Comparison of ENCODE assay signal across 11 mouse cellular contexts in the genomic region with DNA sequence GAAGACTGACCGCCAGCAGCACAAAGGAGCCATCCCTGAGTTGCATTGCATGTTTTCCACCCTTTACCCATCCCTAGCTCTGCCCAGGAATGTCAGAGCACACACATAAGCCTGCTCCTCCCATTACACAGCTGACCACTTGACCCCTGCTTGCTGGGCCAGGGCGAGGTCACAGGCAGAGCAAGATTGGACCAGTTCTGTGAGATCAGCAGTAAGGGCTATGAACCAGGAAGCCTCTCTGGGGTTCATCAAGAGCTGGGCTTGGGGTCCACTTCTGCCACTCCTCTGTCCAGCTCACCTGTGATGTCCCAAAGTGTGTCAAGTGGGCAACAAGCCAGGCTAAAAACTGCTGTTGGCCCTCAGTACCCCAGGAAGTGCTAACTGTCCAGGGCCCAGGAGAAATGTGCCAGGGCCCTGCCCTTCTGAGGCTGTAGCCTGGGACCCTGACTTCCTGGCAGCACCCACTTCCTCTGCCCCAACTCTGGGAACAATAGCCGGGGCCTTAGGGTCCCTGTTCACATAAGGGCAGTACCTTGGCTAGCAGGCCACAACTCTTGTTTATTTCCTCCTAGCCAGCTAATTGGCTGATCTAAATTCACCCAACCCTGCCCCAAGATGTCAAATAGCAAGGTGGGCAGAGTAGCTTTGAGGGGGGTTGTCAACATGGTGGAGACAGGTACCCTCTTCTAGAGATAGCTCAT. TPM values are rescaled to one million over a fixed set of nuclear protein-coding genes. Genes with fewer than 3 reads are reported as not detected.
DNase-seq lines count a peak whose midpoint lies in the region; ATAC-seq and TF ChIP-seq lines count a peak whose summit lies in the region.
"Had no signal": no experiment of that assay in that cellular context is flagged by ENCODE, and none has a peak within 500 bp of the region (broad histone marks: within the 10 kb centered on the region; RNA-seq: fewer than 3 reads in every experiment).

No protein-coding gene starts in this region.

- H3K9me3 ChIP-seq in hindbrain, embryonic 12.5 days (replicated peaks) = no peaks in the 10 kb centered on the region
- no peaks in the 10 kb centered on the region for H3K9me3 ChIP-seq in hindbrain, embryonic 16.5 days (ENCODE audit: control insufficient read depth, low read length)
- no peaks in the 10 kb centered on the region for H3K9me3 ChIP-seq in embryonic facial prominence, embryonic 14.5 days (ENCODE audit: control insufficient read depth, low read length)
- no peaks in the 10 kb centered on the region for H3K9me3 ChIP-seq in lung, postnatal 0 days (ENCODE audit: low read length)

- H3K9ac ChIP-seq in hindbrain, embryonic 12.5 days = peak overlapping the region; percentile 29; the same call in 1 of the 2 replicates
- H3K9ac ChIP-seq in hindbrain, embryonic 16.5 days (ENCODE audit: low read depth, low read length) = no peak overlapping the region
- 0 out of 2 replicates have a peak overlapping the region, but pooled peaks have one; percentile 58 for H3K9ac ChIP-seq in embryonic facial prominence, embryonic 14.5 days (ENCODE audit: low read depth, low read length)
- H3K9ac ChIP-seq in lung, postnatal 0 days (replicated peaks; ENCODE audit: low read depth) = no peak overlapping the region

- peaks cover 8% of the 10 kb centered on the region for H3K4me1 ChIP-seq in hindbrain, embryonic 12.5 days
- peaks cover 3% of the 10 kb centered on the region; the same call in 1 of the 2 replicates for H3K4me1 ChIP-seq in hindbrain, embryonic 16.5 days (ENCODE audit: control insufficient read depth, insufficient read depth, low read depth, low read length)
- peaks cover 6% of the 10 kb centered on the region; the same call in 1 of the 2 replicates for H3K4me1 ChIP-seq in embryonic facial prominence, embryonic 14.5 days (ENCODE audit: control insufficient read depth, insufficient read depth, low read length)
- peaks cover 10% of the 10 kb centered on the region for H3K4me1 ChIP-seq in lung, postnatal 0 days (ENCODE audit: insufficient read depth, low read depth, low read length)

- no peak for DNase-seq in embryonic facial prominence, embryonic 14.5 days (ENCODE audit: low spot score)
- DNase-seq in kidney, adult 9 months = peak; percentile 58
- peak; percentile 57 for DNase-seq in lung, postnatal 0 days (ENCODE audit: low spot score)
- no peak for DNase-seq in spleen, postnatal 10 days (ENCODE audit: low spot score in 2 of 2)
- DNase-seq in urinary bladder, adult 18-20 months (ENCODE audit: low spot score in 2 of 2) = no peak
- DNase-seq: right cerebral cortex, adult 18-20 months had no signal

- H3K36me3 ChIP-seq in hindbrain, embryonic 12.5 days = peaks cover 20% of the 10 kb centered on the region
- peaks cover 13% of the 10 kb centered on the region for H3K36me3 ChIP-seq in hindbrain, embryonic 16.5 days (ENCODE audit: control insufficient read depth, insufficient read depth, low read length)
- peaks cover 20% of the 10 kb centered on the region for H3K36me3 ChIP-seq in embryonic facial prominence, embryonic 14.5 days (ENCODE audit: control insufficient read depth, insufficient read depth, low read length)
- peaks cover 12% of the 10 kb centered on the region for H3K36me3 ChIP-seq in lung, postnatal 0 days (ENCODE audit: insufficient read depth, low read length)

- H3K27ac ChIP-seq in hindbrain, embryonic 12.5 days = no peak overlapping the region
- no peak overlapping the region for H3K27ac ChIP-seq in hindbrain, embryonic 16.5 days (ENCODE audit: low read depth, low read length)
- no peak overlapping the region for H3K27ac ChIP-seq in embryonic facial prominence, embryonic 14.5 days (replicated peaks; ENCODE audit: low read depth, low read length)
- peak overlapping the region; percentile 90; the same call in 1 of the 2 replicates for H3K27ac ChIP-seq in lung, postnatal 0 days (ENCODE audit: low read length)
- H3K27ac ChIP-seq: hindbrain, embryonic 14.5 days; macrophage had no signal

- 76% methylated on average over 3 of the region's 3 CpGs for WGBS in hindbrain, embryonic 12.5 days
- 89% methylated on average over 3 of the region's 3 CpGs for WGBS in hindbrain, embryonic 16.5 days
- 79% methylated on average over 3 of the region's 3 CpGs for WGBS in embryonic facial prominence, embryonic 14.5 days
- 58% methylated on average over 3 of the region's 3 CpGs for WGBS in lung, postnatal 0 days

- TF ChIP-seq CTCF in lung, postnatal 0 days (IDR thresholded peaks at IDR 0.05) = no peak

- no peak overlapping the region for H3K4me2 ChIP-seq in hindbrain, embryonic 12.5 days (replicated peaks)
- H3K4me2 ChIP-seq in hindbrain, embryonic 16.5 days (ENCODE audit: low read length) = no peak overlapping the region
- H3K4me2 ChIP-seq in embryonic facial prominence, embryonic 14.5 days (ENCODE audit: low read depth, low read length) = no peak overlapping the region
- 0 out of 2 replicates have a peak overlapping the region, but pooled peaks have one; percentile 58 for H3K4me2 ChIP-seq in lung, postnatal 0 days (replicated peaks; ENCODE audit: low read depth, low read length)

- H3K27me3 ChIP-seq in hindbrain, embryonic 12.5 days = peaks cover 29% of the 10 kb centered on the region
- H3K27me3 ChIP-seq in hindbrain, embryonic 16.5 days (replicated peaks; ENCODE audit: control insufficient read depth, insufficient read depth, low read length) = no peaks in the 10 kb centered on the region
- no peaks in the 10 kb centered on the region; the same call in 1 of the 2 replicates for H3K27me3 ChIP-seq in embryonic facial prominence, embryonic 14.5 days (replicated peaks; ENCODE audit: control insufficient read depth, insufficient read depth, low read length)
- H3K27me3 ChIP-seq in lung, postnatal 0 days (replicated peaks; ENCODE audit: insufficient read depth, low read length) = no peaks in the 10 kb centered on the region

- ATAC-seq in hindbrain, embryonic 12.5 days (ENCODE audit: low FRiP score) = no peak
- no peak for ATAC-seq in hindbrain, embryonic 16.5 days
- no peak for ATAC-seq in embryonic facial prominence, embryonic 14.5 days (ENCODE audit: low read depth)
- ATAC-seq in lung, postnatal 0 days = no peak
- no peak for ATAC-seq in frontal cortex, adult (ENCODE audit: low TSS enrichment)

- TF ChIP-seq EP300 in lung, postnatal 0 days (IDR thresholded peaks at IDR 0.05) = no peak

- no peak overlapping the region for H3K4me3 ChIP-seq in hindbrain, embryonic 12.5 days
- no peak overlapping the region for H3K4me3 ChIP-seq in hindbrain, embryonic 16.5 days (ENCODE audit: low read length)
- no peak overlapping the region for H3K4me3 ChIP-seq in embryonic facial prominence, embryonic 14.5 days (ENCODE audit: low read depth, low read length)
- H3K4me3 ChIP-seq in lung, postnatal 0 days (ENCODE audit: low read depth, low read length) = no peak overlapping the region

RNA-seq across cellular contexts. Expression of gene Eps8l2, which starts 0.8 kb away (rescaled TPM):
- polyA plus RNA-seq in hindbrain, embryonic 12.5 days (2016; fragmentation: Nextera tagmentation; extraction: Ambion mirVana) = 2.6 and 2.7 TPM in 2 replicates
- 2.5 and 3.1 TPM in 2 replicates for polyA plus RNA-seq in hindbrain, embryonic 16.5 days (2015; fragmentation: Nextera tagmentation; extraction: Ambion mirVana)
- polyA plus RNA-seq in embryonic facial prominence, embryonic 14.5 days (2014; fragmentation: Nextera tagmentation; extraction: Ambion mirVana) = 12.0 and 13.6 TPM in 2 replicates
- 67.6 and 73.1 TPM in 2 replicates for polyA plus RNA-seq in lung, postnatal 0 days (2015; fragmentation: Nextera tagmentation; extraction: Ambion mirVana)
- polyA plus RNA-seq: macrophage had no signal

RNA-seq across cellular contexts. Expression of gene Tmem80, which starts 10.3 kb away (rescaled TPM):
- polyA plus RNA-seq in hindbrain, embryonic 12.5 days (2016; fragmentation: Nextera tagmentation; extraction: Ambion mirVana) = 60.5 and 66.9 TPM in 2 replicates
- 48.2 and 52.2 TPM in 2 replicates for polyA plus RNA-seq in hindbrain, embryonic 16.5 days (2015; fragmentation: Nextera tagmentation; extraction: Ambion mirVana)
- polyA plus RNA-seq in embryonic facial prominence, embryonic 14.5 days (2014; fragmentation: Nextera tagmentation; extraction: Ambion mirVana) = 21.1 and 27.7 TPM in 2 replicates
- 34.7 and 44.1 TPM in 2 replicates for polyA plus RNA-seq in lung, postnatal 0 days (2015; fragmentation: Nextera tagmentation; extraction: Ambion mirVana)

RNA-seq across cellular contexts. Expression of gene Deaf1, which starts 10.4 kb away (rescaled TPM):
- polyA plus RNA-seq in hindbrain, embryonic 12.5 days (2016; fragmentation: Nextera tagmentation; extraction: Ambion mirVana) = 96.5 and 96.6 TPM in 2 replicates
- polyA plus RNA-seq in hindbrain, embryonic 16.5 days (2015; fragmentation: Nextera tagmentation; extraction: Ambion mirVana) = 202 and 206 TPM in 2 replicates
- 72.7 and 82.7 TPM in 2 replicates for polyA plus RNA-seq in embryonic facial prominence, embryonic 14.5 days (2014; fragmentation: Nextera tagmentation; extraction: Ambion mirVana)
- polyA plus RNA-seq in lung, postnatal 0 days (2015; fragmentation: Nextera tagmentation; extraction: Ambion mirVana) = 35.7 and 40.8 TPM in 2 replicates

RNA-seq across cellular contexts. Expression of gene Drd4, which starts 46.1 kb away (rescaled TPM):
- 0.81 and 0.86 TPM in 2 replicates for polyA plus RNA-seq in hindbrain, embryonic 12.5 days (2016; fragmentation: Nextera tagmentation; extraction: Ambion mirVana)
- polyA plus RNA-seq in hindbrain, embryonic 16.5 days (2015; fragmentation: Nextera tagmentation; extraction: Ambion mirVana) = 0.64 and 1.00 TPM in 2 replicates
- 0.81 and 1.3 TPM in 2 replicates for polyA plus RNA-seq in embryonic facial prominence, embryonic 14.5 days (2014; fragmentation: Nextera tagmentation; extraction: Ambion mirVana)
- polyA plus RNA-seq in lung, postnatal 0 days (2015; fragmentation: Nextera tagmentation; extraction: Ambion mirVana) = 0.12 and 0.17 TPM in 2 replicates
- polyA plus RNA-seq: macrophage had no signal

RNA-seq across cellular contexts. Expression of gene Taldo1, which starts 54.1 kb away (rescaled TPM):
- polyA plus RNA-seq in hindbrain, embryonic 12.5 days (2016; fragmentation: Nextera tagmentation; extraction: Ambion mirVana) = 352 and 355 TPM in 2 replicates
- polyA plus RNA-seq in hindbrain, embryonic 16.5 days (2015; fragmentation: Nextera tagmentation; extraction: Ambion mirVana) = 276 and 284 TPM in 2 replicates
- polyA plus RNA-seq in embryonic facial prominence, embryonic 14.5 days (2014; fragmentation: Nextera tagmentation; extraction: Ambion mirVana) = 248 and 250 TPM in 2 replicates
- 260 and 276 TPM in 2 replicates for polyA plus RNA-seq in lung, postnatal 0 days (2015; fragmentation: Nextera tagmentation; extraction: Ambion mirVana)

Comparison
In these comparisons a context has a peak if more than half of its experiments do, and no peak if none do; other contexts are left out.
1. H3K9ac ChIP-seq: peak in hindbrain, embryonic 12.5 days (single experiment) and embryonic facial prominence, embryonic 14.5 days (single experiment); none in hindbrain, embryonic 16.5 days (single experiment) and lung, postnatal 0 days (single experiment).
2. DNase-seq: peak in kidney, adult 9 months (single experiment) and lung, postnatal 0 days (single experiment); none in embryonic facial prominence, embryonic 14.5 days (single experiment), spleen, postnatal 10 days (0 of 2) and urinary bladder, adult 18-20 months (0 of 2).